Mouse (Mus musculus) liver, adult 2 months (tissue): ENCODE results near the gene Orai1. TPM values are rescaled to one million over a fixed set of nuclear protein-coding genes. Genes with fewer than 3 reads are reported as not detected.

Experiments used
- DNase-seq: peaks from one replicate; pipeline ENCODE4 v3.0.0-alpha.2; 2011; ENCODE audit warnings: low read depth, low spot score; ENCODE audit errors: extremely low read depth
- H3K27ac ChIP-seq: fragments of 200-500 bp; replicated peaks from 2 replicates; pipeline ENCODE4 v1.5.1; 2012; ENCODE audit warnings: low read depth, mild to moderate bottlenecking, control low read depth, inconsistent platforms, low read length; ENCODE audit not compliant: insufficient read depth
- H3K27me3 ChIP-seq: fragments of 200-500 bp; 2 replicates; pipeline ENCODE4 v1.6.1; 2012; ENCODE audit warnings: mild to moderate bottlenecking, moderate library complexity, low read length, inconsistent platforms; ENCODE audit not compliant: control insufficient read depth, insufficient read depth
- H3K36me3 ChIP-seq: fragments of 200-500 bp; 2 replicates; pipeline ENCODE4 v1.6.1; 2012; ENCODE audit warnings: low read length, inconsistent platforms; ENCODE audit not compliant: control insufficient read depth, insufficient read depth
- H3K4me1 ChIP-seq: fragments of 200-500 bp; 2 replicates; pipeline ENCODE4 v1.6.1; 2011; ENCODE audit warnings: low read length; ENCODE audit not compliant: control insufficient read depth, insufficient read depth
- H3K4me3 ChIP-seq: fragments of 200-500 bp; 2 replicates; pipeline ENCODE4 v1.5.1; 2011; ENCODE audit warnings: low read depth, mild to moderate bottlenecking, control low read depth, low read length, moderate library complexity; ENCODE audit not compliant: insufficient read depth
- H3K79me2 ChIP-seq: fragments of 200-500 bp; 2 replicates; pipeline ENCODE4 v1.6.1; 2012; ENCODE audit warnings: inconsistent platforms, mild to moderate bottlenecking, low read length, moderate library complexity; ENCODE audit not compliant: control insufficient read depth, insufficient read depth
- H3K9ac ChIP-seq: fragments of 200-500 bp; 2 replicates; pipeline ENCODE4 v1.6.1; 2012; ENCODE audit warnings: low read depth, mild to moderate bottlenecking, control low read depth, inconsistent platforms, low read length
- CTCF ChIP-seq: fragments of 200-500 bp; IDR thresholded peaks from 2 replicates; pipeline ENCODE4 v1.5.1; 2011; ENCODE audit warnings: low read depth, low read length, control low read depth
- POLR2A ChIP-seq: fragments of 200-500 bp; IDR thresholded peaks from 2 replicates; pipeline ENCODE4 v1.6.1; 2011; ENCODE audit warnings: low read length, control low read depth; ENCODE audit not compliant: insufficient read depth; ENCODE audit errors: extremely low read depth
- WGBS: fragments of 180-500 bp; shearing (Covaris S2); methylation state at CpG from one replicate; pipeline ENCODE4 v1.1.7; 2018; 5-methylcytosine and 5-hydroxymethylcytosine counted together
- polyA plus RNA-seq: library from polyadenylated mRNA; depleted of rRNA; stranded (reverse); fragments of >200 nt; gene quantifications from 2 replicates; pipeline ENCODE4 v1.2.3, GENCODE M21; 2012
- total RNA-seq: library from RNA; depleted of rRNA; stranded (reverse); fragments of >200 nt; gene quantifications from 2 replicates; pipeline ENCODE4 v1.2.3, GENCODE M21; 2014

Gene Orai1
- total and polyA plus RNA-seq, 2 experiments: 4.2 to 43.1 TPM

GRCm38 (mm10) chr5:122994303-122994846 lies 20.5 kb upstream of the Orai1 start:
- no peaks in the 10 kb centered on the region for H3K27me3 ChIP-seq
- no peaks in the 10 kb centered on the region for H3K79me2 ChIP-seq
- H3K36me3 ChIP-seq: no peaks in the 10 kb centered on the region
- H3K4me1 ChIP-seq: no peaks in the 10 kb centered on the region
- H3K9ac ChIP-seq: no peak overlapping the region
- WGBS: 11% methylated on average over 5 of the region's 5 CpGs
- TF ChIP-seq CTCF: no peak
- TF ChIP-seq POLR2A: no peak
- H3K4me3 ChIP-seq: no peak overlapping the region
- DNase-seq: peak; percentile 98
- no peak overlapping the region for H3K27ac ChIP-seq

DNA sequence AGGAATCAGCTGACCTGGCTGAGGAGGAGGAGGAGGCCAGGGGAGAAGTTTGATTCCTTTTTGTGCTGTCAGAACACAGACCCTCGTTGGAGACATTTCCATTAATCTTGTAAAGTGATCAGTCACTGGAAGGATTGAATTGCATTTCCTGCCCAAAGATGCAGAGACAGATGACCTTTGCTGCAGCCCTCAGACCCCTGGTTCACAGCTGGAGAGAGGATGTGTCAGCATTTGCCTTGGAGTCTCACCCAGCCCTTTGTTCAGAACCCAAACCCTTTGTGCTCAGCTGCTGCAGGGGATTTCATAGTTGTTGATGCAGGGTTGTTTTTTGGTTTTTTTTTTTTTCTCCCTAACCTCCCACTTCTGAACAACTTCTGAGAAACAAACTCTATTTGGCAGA lies 20.0 kb upstream of the Orai1 start:
- H3K4me3 ChIP-seq: no peak overlapping the region
- no peaks in the 10 kb centered on the region for H3K36me3 ChIP-seq
- no peaks in the 10 kb centered on the region for H3K4me1 ChIP-seq
- no peak overlapping the region for H3K27ac ChIP-seq
- no peak for DNase-seq
- 4% methylated on average over 1 of the region's 1 CpGs for whole genome bisulfite sequencing
- H3K9ac ChIP-seq: no peak overlapping the region
- no peaks in the 10 kb centered on the region for H3K79me2 ChIP-seq
- no peaks in the 10 kb centered on the region for H3K27me3 ChIP-seq
- TF ChIP-seq CTCF: no peak
- TF ChIP-seq POLR2A: no peak

DNA sequence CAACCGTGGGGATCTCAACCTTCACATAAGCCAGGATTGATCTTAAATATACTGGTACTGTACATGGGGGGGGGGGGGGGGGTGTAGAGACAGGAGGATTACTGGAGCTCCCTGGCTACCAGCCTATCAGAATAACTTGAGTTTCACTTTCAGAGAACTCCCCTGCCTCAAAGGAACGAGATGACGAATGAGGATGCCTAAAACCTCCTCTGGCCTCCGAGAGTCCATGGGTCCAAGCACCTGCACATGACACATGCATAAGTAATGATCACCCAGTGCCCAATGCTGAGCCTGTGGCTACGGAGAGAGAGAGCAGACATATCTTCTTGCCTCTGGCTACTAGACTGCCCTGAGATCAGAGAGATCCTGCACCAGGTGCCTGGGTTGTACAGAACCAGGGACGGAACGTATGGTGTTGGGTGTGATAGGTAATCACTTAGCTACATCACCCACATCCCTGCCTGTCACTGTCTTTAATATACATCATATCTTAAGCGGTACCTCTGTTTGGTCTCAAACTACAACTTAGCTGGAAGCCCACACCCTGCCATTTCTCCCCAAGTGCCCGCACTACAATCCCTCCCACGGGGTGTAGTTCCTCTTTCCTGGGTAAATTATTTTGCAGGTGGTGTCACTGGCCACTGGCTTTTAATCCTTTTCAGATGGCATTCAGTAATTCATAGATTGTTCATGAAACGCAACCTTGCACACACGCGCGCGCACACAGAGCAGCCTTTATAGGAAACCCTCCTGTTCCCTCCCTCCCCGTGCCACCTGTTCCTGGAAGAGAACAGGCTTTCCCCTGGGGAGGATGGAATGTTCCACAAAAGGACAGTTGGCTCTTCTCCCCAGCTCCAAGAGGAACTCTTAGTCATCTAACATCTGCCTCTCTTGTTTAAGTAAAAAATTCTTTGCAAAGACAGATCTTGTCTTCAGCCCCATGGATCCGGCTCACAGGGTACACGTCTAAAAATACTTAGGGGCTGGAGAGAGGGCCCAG lies 17.4 kb upstream of the Orai1 start:
- no peaks in the 10 kb centered on the region for H3K27me3 ChIP-seq
- 89% methylated on average over 18 of the region's 18 CpGs for WGBS
- H3K9ac ChIP-seq: no peak overlapping the region
- DNase-seq: no peak
- H3K27ac ChIP-seq: no peak overlapping the region
- no peak overlapping the region for H3K4me3 ChIP-seq
- peaks cover 6% of the 10 kb centered on the region for H3K4me1 ChIP-seq
- no peaks in the 10 kb centered on the region for H3K79me2 ChIP-seq
- no peak for TF ChIP-seq POLR2A
- TF ChIP-seq CTCF: no peak
- no peaks in the 10 kb centered on the region for H3K36me3 ChIP-seq

DNA sequence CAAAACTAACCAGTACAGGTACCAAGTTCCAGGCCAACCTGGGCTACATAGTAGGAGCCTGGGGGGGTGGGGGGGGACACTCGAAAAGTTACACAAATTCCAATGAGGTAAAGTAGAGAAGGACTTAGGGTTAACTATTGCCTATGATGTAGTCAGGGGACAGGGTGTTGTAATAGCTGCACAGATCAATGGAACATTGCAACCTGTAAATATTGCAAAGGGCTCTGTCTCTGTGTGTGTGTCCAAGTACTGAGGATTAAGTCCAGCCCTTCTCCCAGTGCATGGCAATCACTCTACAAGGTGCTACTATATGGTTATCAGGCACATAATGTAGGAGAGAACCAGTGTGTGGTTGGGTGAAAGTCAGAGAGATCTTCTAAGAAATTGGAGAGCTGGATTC lies 14.0 kb upstream of the Orai1 start:
- Histone ChIP-seq H3K36me3 (no peaks in the 10 kb centered on the region), H3K9ac (0 out of 2 replicates have a peak overlapping the region, but pooled peaks have one; percentile 7), H3K27ac (peak overlapping the region; percentile 88), H3K79me2 (no peaks in the 10 kb centered on the region), H3K4me1 (peaks cover 8% of the 10 kb centered on the region), H3K4me3 (no peak overlapping the region), H3K27me3 (no peaks in the 10 kb centered on the region)
- TF ChIP-seq CTCF: no peak
- TF ChIP-seq POLR2A: no peak
- WGBS: 9% methylated on average over 1 of the region's 1 CpGs
- DNase-seq: peak; percentile 99

DNA sequence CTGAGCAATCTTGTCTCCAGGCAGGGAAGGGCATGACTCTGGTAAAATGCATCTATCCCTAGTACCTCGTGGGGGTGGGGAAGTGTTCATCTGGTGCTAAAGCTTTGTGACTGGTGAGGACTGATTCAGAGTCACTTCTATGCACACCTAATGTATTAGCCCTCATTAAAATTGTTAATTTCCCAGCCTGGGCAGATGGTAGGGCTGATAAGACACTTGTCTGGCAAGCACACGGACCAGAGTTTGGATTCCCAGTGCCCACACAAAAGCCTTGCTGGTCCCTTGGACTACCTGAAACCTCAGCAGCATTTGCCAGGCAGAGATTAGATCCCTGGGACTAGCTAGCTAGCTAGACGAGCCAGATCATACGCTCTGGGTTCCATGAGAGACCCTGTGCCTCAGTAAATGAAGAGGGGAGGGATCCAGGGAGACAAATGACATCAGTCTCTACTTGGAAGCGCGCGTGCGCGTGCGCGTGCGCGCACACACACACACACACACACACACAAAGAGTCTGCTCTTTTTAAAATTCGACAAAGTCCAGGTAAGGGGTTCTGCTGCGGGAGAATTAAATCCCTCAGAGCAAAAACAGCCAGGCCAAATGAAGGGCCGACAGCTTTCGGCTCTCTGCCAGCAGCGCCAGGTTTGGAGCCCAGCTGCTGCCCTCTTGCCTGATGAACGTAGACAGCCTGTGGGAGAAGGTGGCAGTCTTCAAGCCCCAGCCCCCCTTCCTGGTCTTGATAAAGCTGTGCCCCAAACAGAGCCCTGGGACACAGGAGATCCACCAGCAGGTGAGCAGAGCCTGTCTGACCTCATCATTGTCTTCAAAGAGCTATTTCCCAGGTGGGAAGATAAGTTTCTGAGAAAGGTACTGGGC lies 8.9 kb upstream of the Orai1 start:
- Histone ChIP-seq H3K9ac (no peak overlapping the region), H3K36me3 (no peaks in the 10 kb centered on the region), H3K79me2 (no peaks in the 10 kb centered on the region), H3K4me1 (peaks cover 8% of the 10 kb centered on the region), H3K27me3 (no peaks in the 10 kb centered on the region), H3K4me3 (no peak overlapping the region), H3K27ac (no peak overlapping the region)
- DNase-seq: no peak
- WGBS: 82% methylated on average over 19 of the region's 19 CpGs
- no peak for TF ChIP-seq CTCF
- TF ChIP-seq POLR2A: no peak
